Mouse (Mus musculus): ENCODE data around the gene Gm3417. TPM values are rescaled to one million over a fixed set of nuclear protein-coding genes. Genes with fewer than 3 reads are reported as not detected.
"Not testable (repeated sequence)": the region's sequence is repeated elsewhere in the genome, so short reads cannot be mapped to it uniquely, and the experiment has no call there.

The Gm3417 gene
- total RNA-seq, 2 experiments from 2014 or later: 1.8 to 5.6 TPM

- ATAC-seq (replicated peaks; ENCODE audit: poor library complexity, severe bottlenecking): 0 out of 2 replicates have a peak, but pooled peaks have one; percentile 18
Measured at GRCm38 (mm10) chr17:14959979-14960378, 18.6 kb downstream of the Gm3417 start.

GRCm38 (mm10) chr17:14958686-14959327 is 19.8 kb downstream of the Gm3417 start:
- ATAC-seq (replicated peaks; ENCODE audit: poor library complexity, severe bottlenecking): no peak

- peak; percentile 92 for ATAC-seq (replicated peaks; ENCODE audit: poor library complexity, severe bottlenecking)
Measured at GRCm38 (mm10) chr17:14953452-14953851, 25.1 kb downstream of the Gm3417 start.

- ATAC-seq (replicated peaks; ENCODE audit: poor library complexity, severe bottlenecking): no peak
Measured at GRCm38 (mm10) chr17:14949161-14949827, 29.3 kb downstream of the Gm3417 start.

- no peak for ATAC-seq (replicated peaks; ENCODE audit: poor library complexity, severe bottlenecking)
Measured at GRCm38 (mm10) chr17:14944551-14944950, 34.0 kb downstream of the Gm3417 start.

GRCm38 (mm10) chr17:14943729-14944059 is 34.9 kb downstream of the Gm3417 start:
- peak; percentile 13 for ATAC-seq (replicated peaks; ENCODE audit: poor library complexity, severe bottlenecking)

- ATAC-seq (replicated peaks; ENCODE audit: poor library complexity, severe bottlenecking): peak; percentile 97
Measured at GRCm38 (mm10) chr17:14943009-14943728, 35.4 kb downstream of the Gm3417 start, which contains the start of the genes Wdr27 and 1600012H06Rik. TSS of gene Wdr27 (minus strand) at chr17:14943158. TSS of gene 1600012H06Rik (plus strand) at chr17:14943184.

- ATAC-seq (replicated peaks; ENCODE audit: poor library complexity, severe bottlenecking): not testable (repeated sequence)
Measured at GRCm38 (mm10) chr17:14942181-14942580, 36.4 kb downstream of the Gm3417 start.

- no peak for ATAC-seq (replicated peaks; ENCODE audit: poor library complexity, severe bottlenecking)
Measured at GRCm38 (mm10) chr17:14935841-14936605, 42.6 kb downstream of the Gm3417 start.

- ATAC-seq (replicated peaks; ENCODE audit: poor library complexity, severe bottlenecking): not testable (repeated sequence)
Measured at GRCm38 (mm10) chr17:14935280-14935679, 43.3 kb downstream of the Gm3417 start.

- no peak for ATAC-seq (replicated peaks; ENCODE audit: poor library complexity, severe bottlenecking)
Measured at GRCm38 (mm10) chr17:14931469-14931868, 47.1 kb downstream of the Gm3417 start.

- ATAC-seq (replicated peaks; ENCODE audit: poor library complexity, severe bottlenecking): peak; percentile 75
Measured at GRCm38 (mm10) chr17:14930697-14931096, 47.9 kb downstream of the Gm3417 start.

GRCm38 (mm10) chr17:14928631-14929030 is 50.0 kb downstream of the Gm3417 start:
- ATAC-seq (replicated peaks; ENCODE audit: poor library complexity, severe bottlenecking): no peak

GRCm38 (mm10) chr17:14927644-14928218 is 50.9 kb downstream of the Gm3417 start:
- ATAC-seq (replicated peaks; ENCODE audit: poor library complexity, severe bottlenecking): no peak

- ATAC-seq (replicated peaks; ENCODE audit: poor library complexity, severe bottlenecking): peak; percentile 95
Measured at GRCm38 (mm10) chr17:14921582-14921981, 57.0 kb downstream of the Gm3417 start.

GRCm38 (mm10) chr17:14917866-14918265 is 60.7 kb downstream of the Gm3417 start:
- ATAC-seq (replicated peaks; ENCODE audit: poor library complexity, severe bottlenecking): no peak

- ATAC-seq (replicated peaks; ENCODE audit: poor library complexity, severe bottlenecking): no peak
Measured at GRCm38 (mm10) chr17:14914401-14914800, 64.2 kb downstream of the Gm3417 start.

Measured in granulocyte monocyte progenitor cell, adult 5-6 weeks (primary cell).